Mouse (Mus musculus) urinary bladder, adult 18-20 months (tissue): ENCODE data around the gene Anapc13.

Experiments used
- DNase-seq, 2 experiments: peaks; one replicate each; pipeline ENCODE4 v3.0.0; 2022; ENCODE audit warnings: low spot score in 2 of 2, mixed read lengths in 2 of 2

The Anapc13 gene

GRCm38 (mm10) chr9:102625983-102626838 lies at the start of gene Anapc13, which contains the start of gene Cep63:
TSS of gene Anapc13 (plus strand) at chr9:102626296.
TSS of gene Cep63 (minus strand) at chr9:102626534.
- DNase-seq: peak; percentile 96

GRCm38 (mm10) chr9:102577480-102577879 lies 48.6 kb upstream of the Anapc13 start:
- DNase-seq: no peak

GRCm38 (mm10) chr9:102581921-102582469 lies 44.1 kb upstream of the Anapc13 start:
- no peak for DNase-seq

DNA sequence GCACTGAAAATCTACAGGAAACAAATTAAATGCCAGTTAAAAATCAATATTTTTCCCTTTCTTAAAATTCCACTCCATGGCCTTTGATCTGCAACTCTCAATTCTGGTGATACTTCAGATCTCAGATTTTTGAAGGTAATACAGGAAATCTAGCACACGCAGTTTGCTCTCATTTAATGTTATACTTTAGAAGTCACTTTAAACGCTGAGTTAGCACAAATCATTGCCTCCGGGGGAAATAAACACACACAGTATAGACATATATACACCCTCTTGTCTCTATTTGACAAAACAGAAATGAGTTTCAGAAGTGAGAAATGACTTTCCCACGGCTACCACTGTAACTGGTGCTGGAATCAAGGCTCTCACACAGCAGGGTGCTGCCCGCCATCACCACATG lies 38.7 kb upstream of the Anapc13 start:
- no peak for DNase-seq

- no peak for DNase-seq
Observed at GRCm38 (mm10) chr9:102594667-102595393, 31.3 kb upstream of the Anapc13 start.

GRCm38 (mm10) chr9:102595662-102596436 lies 30.2 kb upstream of the Anapc13 start:
- peak; percentile 20 to 25 for DNase-seq

DNA sequence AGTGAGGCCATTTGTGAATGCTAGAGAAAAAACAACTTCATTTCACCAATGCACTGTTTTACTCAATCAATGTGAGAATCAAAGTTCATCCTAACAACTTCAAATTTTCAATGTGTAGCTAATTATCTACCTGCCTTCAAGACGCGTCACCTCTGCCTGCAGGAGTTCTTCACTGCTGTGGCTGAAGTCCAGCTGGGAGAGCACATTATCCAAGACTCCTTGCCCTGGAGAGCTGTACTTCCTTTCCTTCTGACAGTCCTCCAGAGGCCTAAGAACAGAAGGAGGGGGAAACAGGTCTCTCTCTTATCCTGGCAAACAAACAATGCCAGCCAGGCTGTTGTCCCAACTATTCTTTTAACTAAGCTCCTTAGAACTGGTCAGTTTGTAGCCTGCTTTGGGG lies 24.9 kb upstream of the Anapc13 start:
- DNase-seq: no peak

DNA sequence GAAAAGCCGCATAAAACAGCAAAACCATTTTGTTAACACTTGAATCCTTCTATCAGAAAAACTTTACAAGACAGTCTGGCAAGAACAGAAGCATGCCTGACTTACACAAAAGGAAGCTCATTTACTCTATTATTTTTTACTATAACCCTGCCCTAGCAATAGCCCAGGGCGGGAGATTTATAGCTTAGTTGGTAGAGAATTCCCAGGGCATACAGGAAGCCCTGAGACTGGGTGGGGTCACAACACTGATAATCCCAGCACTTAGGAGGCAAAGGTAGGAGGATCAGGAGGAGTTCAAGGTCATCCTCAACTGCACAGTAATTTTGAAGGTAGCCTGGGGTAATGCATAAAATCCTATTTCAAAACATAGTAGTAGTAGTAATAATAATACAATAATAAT lies 24.4 kb upstream of the Anapc13 start:
- DNase-seq: no peak

- DNase-seq: no peak
Observed at GRCm38 (mm10) chr9:102605162-102605561, 20.9 kb upstream of the Anapc13 start.

- no peak for DNase-seq
Observed at GRCm38 (mm10) chr9:102607471-102607870, 18.6 kb upstream of the Anapc13 start.

DNA sequence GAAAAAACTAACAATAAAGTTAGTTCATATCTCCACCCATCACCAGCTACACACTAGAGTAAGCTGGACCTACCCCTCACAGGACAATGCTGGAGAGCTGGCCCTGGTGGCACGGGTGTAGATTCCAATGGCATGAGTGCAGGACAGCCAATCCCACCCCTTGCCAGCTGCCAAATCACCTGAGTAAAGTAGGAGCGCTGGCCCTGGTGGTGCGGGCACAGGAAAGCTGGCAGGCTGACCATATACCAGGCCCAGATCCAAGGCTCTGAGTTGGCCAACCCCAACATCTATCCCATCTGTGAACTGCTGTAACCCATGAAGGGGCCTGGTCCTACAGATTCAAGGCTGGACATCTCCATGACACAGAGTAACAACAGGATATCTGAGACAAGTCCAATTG lies 16.9 kb upstream of the Anapc13 start:
- no peak for DNase-seq

- no peak for DNase-seq
Observed at GRCm38 (mm10) chr9:102615071-102615470, 11.0 kb upstream of the Anapc13 start.

- DNase-seq: no peak
Observed at GRCm38 (mm10) chr9:102616267-102616666, 9.8 kb upstream of the Anapc13 start.

DNA sequence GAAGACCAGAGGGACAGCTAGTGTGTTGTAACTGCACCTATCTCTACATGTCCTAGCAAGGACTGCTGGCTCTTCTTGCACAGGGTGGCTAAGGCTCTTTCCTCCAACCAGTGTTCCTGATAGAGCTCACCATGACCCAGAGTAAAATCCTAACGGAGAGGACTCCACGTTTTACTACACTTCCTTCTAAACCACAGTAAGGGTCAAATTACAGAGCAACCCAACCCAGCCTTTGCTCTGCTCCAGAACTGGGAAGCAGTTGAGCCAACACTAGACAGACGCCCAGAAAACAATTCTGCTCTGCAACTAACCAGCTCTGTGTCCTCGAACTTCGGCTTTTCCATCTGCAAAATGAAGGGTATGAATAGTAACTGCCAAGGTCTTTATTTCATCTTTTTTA lies 4.7 kb upstream of the Anapc13 start:
- no peak for DNase-seq

DNA sequence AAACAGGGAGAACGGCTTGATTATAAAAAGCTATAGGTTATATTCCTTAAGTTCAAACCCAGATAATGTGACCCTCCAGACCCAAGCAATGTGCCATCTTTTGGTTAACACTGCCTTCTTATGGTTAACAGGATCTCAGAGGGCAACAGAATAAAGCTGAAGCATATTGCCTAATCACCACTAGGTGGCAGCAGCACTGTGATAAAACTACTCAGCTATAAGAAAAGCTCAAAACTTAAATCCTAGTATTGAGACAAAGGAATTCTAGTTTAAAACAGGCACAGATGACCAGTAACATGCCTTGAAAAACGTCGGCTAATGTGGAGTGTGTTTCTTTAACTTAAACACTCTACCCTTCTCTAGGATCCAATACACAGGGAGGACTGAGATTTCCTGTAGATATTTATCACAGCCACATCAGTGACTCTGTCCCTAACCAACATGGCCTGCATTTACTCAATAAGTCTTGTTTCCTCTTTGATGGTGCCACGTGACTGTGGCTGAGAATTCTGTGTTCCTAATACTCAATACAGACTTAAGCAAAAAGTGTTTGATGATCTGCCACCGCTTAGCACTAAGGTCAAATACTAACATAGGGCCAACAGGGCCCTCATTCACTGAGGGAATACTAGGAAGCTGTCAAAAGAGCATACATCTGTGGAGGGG lies 3.8 kb upstream of the Anapc13 start:
- DNase-seq: no peak

- DNase-seq: no peak
Observed at GRCm38 (mm10) chr9:102622876-102623275, 3.2 kb upstream of the Anapc13 start.

DNA sequence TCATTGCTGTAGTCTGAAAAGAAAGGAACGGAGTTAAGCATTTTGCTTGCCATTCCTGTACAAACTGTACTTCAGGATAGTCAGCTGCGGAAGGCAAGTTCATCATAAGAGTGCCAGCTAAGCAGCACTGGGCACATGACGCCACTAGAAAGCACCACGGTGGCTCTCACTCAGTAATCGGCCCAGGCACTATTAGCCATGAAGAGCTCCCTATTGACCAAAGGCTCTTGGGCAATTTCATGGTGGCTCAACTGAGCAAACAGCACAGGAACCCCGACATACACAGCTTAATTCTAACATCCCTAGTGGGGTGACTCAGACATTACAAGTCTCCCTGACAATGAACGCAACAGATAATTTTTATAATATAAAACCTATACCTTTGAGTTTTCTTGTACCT lies 2.5 kb upstream of the Anapc13 start:
- no peak for DNase-seq

- no peak for DNase-seq
Observed at GRCm38 (mm10) chr9:102625401-102625982, 604 bp upstream of the Anapc13 start.

GRCm38 (mm10) chr9:102626839-102627225 lies 736 bp downstream of the Anapc13 start:
- DNase-seq: no peak

GRCm38 (mm10) chr9:102627442-102627841 lies 1.3 kb downstream of the Anapc13 start:
- DNase-seq: no peak

- DNase-seq: no peak
Observed at GRCm38 (mm10) chr9:102629052-102629451, 3.0 kb downstream of the Anapc13 start.
